Mouse (Mus musculus): ENCODE measurements around the gene Il2rg.

DNA sequence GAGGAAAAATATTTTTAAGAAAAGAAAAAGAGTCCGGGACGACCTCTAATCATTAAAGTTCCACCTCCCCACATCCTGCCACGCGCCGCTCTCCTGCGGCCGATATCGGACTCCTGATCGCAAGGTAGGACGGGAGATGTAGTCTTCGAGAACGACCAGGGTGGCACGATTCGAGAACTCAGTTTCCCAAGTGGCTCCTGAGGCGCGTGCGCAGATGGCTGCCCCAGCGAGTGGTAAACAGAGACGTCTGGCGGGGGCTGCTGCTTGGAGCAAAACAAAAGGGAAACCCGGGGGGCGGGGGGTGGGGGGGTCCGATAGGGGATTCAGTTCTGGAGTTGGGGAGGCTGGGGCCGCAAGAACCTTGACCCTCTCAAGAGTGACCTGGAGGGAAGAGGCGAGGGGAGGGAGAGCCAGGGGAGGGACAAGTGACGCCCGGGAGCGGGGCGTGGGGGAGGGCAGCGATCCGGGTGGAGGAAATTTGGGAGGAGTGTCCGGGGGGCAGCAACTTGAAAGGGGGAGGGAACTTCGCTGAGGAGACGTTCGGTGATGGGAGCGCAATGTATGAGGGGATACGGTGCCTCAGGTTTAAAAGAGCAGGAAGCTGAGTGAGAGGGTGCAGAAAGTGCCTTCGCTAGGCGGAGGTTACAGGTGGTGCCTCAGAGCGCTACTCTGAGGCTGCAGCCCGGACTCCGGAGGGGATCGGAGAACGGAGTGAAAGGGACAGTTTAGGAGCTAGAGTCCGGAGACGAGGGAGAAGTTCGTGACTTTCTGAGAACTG is 13.9 kb downstream of the Il2rg start, which contains the start of gene Foxo4:
- TF ChIP-seq CTCF (conservative IDR thresholded peaks at IDR 0.05; ENCODE audit: insufficient read depth, insufficient read length, low read depth, low read length) (no peak), POLR2A (IDR thresholded peaks at IDR 0.05; ENCODE audit: low read depth, low read length) (no peak)

Data from kidney, adult 2 months (tissue).